Mouse (Mus musculus): ENCODE measurements around the gene Ndst2. TPM values are rescaled to one million over a fixed set of nuclear protein-coding genes. Genes with fewer than 3 reads are reported as not detected.
"Not testable (repeated sequence)": the region's sequence is repeated elsewhere in the genome, so short reads cannot be mapped to it uniquely, and the experiment has no call there.

The Ndst2 gene
- total and polyA plus RNA-seq, 3 experiments, result 37.1 to 54.0 (median 39.5) TPM

GRCm38 (mm10) chr14:20707201-20708190 is 26.9 kb downstream of the Ndst2 start, which contains the start of gene Zswim8 (continued):
- TF ChIP-seq SMC3 (IDR thresholded peaks at IDR 0.05; ENCODE audit: low read depth, low read length) (0 out of 2 replicates have a peak, but pooled peaks have one; percentile 0), ELF1 (IDR thresholded peaks at IDR 0.05; ENCODE audit: low read depth, low read length) (peak; percentile 78), HCFC1 (IDR thresholded peaks at IDR 0.05; ENCODE audit: low read depth, low read length) (peak; percentile 91), POLR2A (IDR thresholded peaks at IDR 0.05; ENCODE audit: control insufficient read depth in 1 of 2, insufficient read depth in 1 of 2, low read depth in 1 of 2, low read length in 2 of 2, poor library complexity in 1 of 2) (peak in 1 of 2 experiments; percentile 83; a peak in 2 of 4 replicates), USF1 (IDR thresholded peaks at IDR 0.05; ENCODE audit: low read depth, low read length) (peak; percentile 81)

GRCm38 (mm10) chr14:20703461-20703860 is 30.9 kb downstream of the Ndst2 start:
- peaks cover 14 to 24% of the 10 kb centered on the region in 2 experiments for H3K4me1 ChIP-seq (ENCODE audit: control insufficient read depth in 1 of 2, insufficient read depth in 2 of 2, low read length in 2 of 2)
- TF ChIP-seq MYC (IDR thresholded peaks at IDR 0.05; ENCODE audit: low read depth, low read length), result 0 out of 2 replicates have a peak, but pooled peaks have one; percentile 5
- peak; percentile 60; the same call in 1 of the 2 replicates for TF ChIP-seq ZNF384 (IDR thresholded peaks at IDR 0.05; ENCODE audit: low read depth, low read length)

GRCm38 (mm10) chr14:20702741-20703381 is 31.5 kb downstream of the Ndst2 start, which contains the start of gene Chchd1:
TSS of gene Chchd1 (plus strand) at chr14:20703006.
- Histone ChIP-seq H3K4me1 (ENCODE audit: control insufficient read depth in 1 of 2, insufficient read depth in 2 of 2, low read length in 2 of 2) (peaks cover 19 to 25% of the 10 kb centered on the region in 2 experiments), H3K9ac (ENCODE audit: control insufficient read depth, low read depth, low read length, poor library complexity, severe bottlenecking) (peak within 1 kb of the TSS; percentile 93), H3K27me3 (ENCODE audit: control insufficient read depth in 1 of 2, insufficient read depth in 2 of 2, low read length in 2 of 2) (no peaks in the 10 kb centered on the region), H3K4me3 (ENCODE audit: control insufficient read depth in 1 of 2, insufficient read depth in 1 of 2, low read depth in 2 of 2, low read length in 2 of 2) (peak within 1 kb of the TSS; percentile 73 to 94), H3K36me3 (ENCODE audit: control insufficient read depth in 1 of 2, insufficient read depth in 2 of 2, low read length in 2 of 2) (peaks cover 0 to 45% of the 10 kb centered on the region in 2 experiments; a peak in 3 of 4 replicates), H3K9me3 (replicated peaks; ENCODE audit: insufficient read depth, low read length) (no peaks in the 10 kb centered on the region), H3K79me2 (ENCODE audit: control insufficient read depth, insufficient read depth, low read length, poor library complexity) (peaks cover 40% of the 10 kb centered on the region), H3K27ac (ENCODE audit: control insufficient read depth, low read depth, low read length) (peak within 1 kb of the TSS; percentile 92)
- DNase-seq (ENCODE audit: low read depth, low spot score), result peak; percentile 90
- TF ChIP-seq MAX (IDR thresholded peaks at IDR 0.05; ENCODE audit: low read length), result peak; percentile 81; the same call in 1 of the 2 replicates
- TF ChIP-seq HCFC1 (IDR thresholded peaks at IDR 0.05; ENCODE audit: low read depth, low read length), result peak; percentile 93
- no peak for TF ChIP-seq JUND (IDR thresholded peaks at IDR 0.05; ENCODE audit: low read depth, low read length)
- TF ChIP-seq POLR2AphosphoS2 (IDR thresholded peaks at IDR 0.05; ENCODE audit: low read length), result peak; percentile 90
- TF ChIP-seq USF1 (IDR thresholded peaks at IDR 0.05; ENCODE audit: low read depth, low read length), result peak; percentile 64
- TF ChIP-seq CTCF (IDR thresholded peaks at IDR 0.05 in 2 of 3, conservative IDR thresholded peaks at IDR 0.05 in 1 of 3; ENCODE audit: control insufficient read depth in 1 of 3, insufficient read depth in 1 of 3, low read depth in 2 of 3, low read length in 3 of 3, poor library complexity in 1 of 3, severe bottlenecking in 1 of 3), result no peak
- 0 out of 2 replicates have a peak, but pooled peaks have one; percentile 65 for TF ChIP-seq MAZ (IDR thresholded peaks at IDR 0.05; ENCODE audit: low read depth, low read length)
- TF ChIP-seq POLR2A (IDR thresholded peaks at IDR 0.05; ENCODE audit: control insufficient read depth in 1 of 2, insufficient read depth in 1 of 2, low read depth in 1 of 2, low read length in 2 of 2, poor library complexity in 1 of 2), result peak; percentile 89 to 93
- TF ChIP-seq MYC (IDR thresholded peaks at IDR 0.05; ENCODE audit: low read depth, low read length), result peak; percentile 87
- 0 out of 2 replicates have a peak, but pooled peaks have one; percentile 41 for TF ChIP-seq MYB (IDR thresholded peaks at IDR 0.05; ENCODE audit: low read depth, low read length)
- peak; percentile 40; the same call in 1 of the 2 replicates for TF ChIP-seq ETS1 (IDR thresholded peaks at IDR 0.05; ENCODE audit: low read depth, low read length)
- TF ChIP-seq MXI1 (IDR thresholded peaks at IDR 0.05; ENCODE audit: low read depth, low read length), result peak; percentile 95
- no peak for TF ChIP-seq GATA1 (IDR thresholded peaks at IDR 0.05; ENCODE audit: low read depth, low read length)
- peak; percentile 95 for TF ChIP-seq SIN3A (IDR thresholded peaks at IDR 0.05; ENCODE audit: low read length)
- TF ChIP-seq E2F4 (IDR thresholded peaks at IDR 0.05; ENCODE audit: borderline replicate concordance, low read depth, low read length), result peak; percentile 76; the same call in 1 of the 2 replicates
- TF ChIP-seq CHD1 (IDR thresholded peaks at IDR 0.05; ENCODE audit: low read depth, low read length), result peak; percentile 48; the same call in 1 of the 2 replicates
- peak; percentile 82 for TF ChIP-seq TCF12 (IDR thresholded peaks at IDR 0.05; ENCODE audit: low read depth, low read length)
- TF ChIP-seq ELF1 (IDR thresholded peaks at IDR 0.05; ENCODE audit: low read depth, low read length), result peak; percentile 81
- no peak for TF ChIP-seq ZC3H11A (IDR thresholded peaks at IDR 0.05; ENCODE audit: low read depth, low read length)
- TF ChIP-seq KAT2A (conservative IDR thresholded peaks at IDR 0.05; ENCODE audit: low read depth, low read length), result peak; percentile 83
- peak; percentile 58 for TF ChIP-seq NRF1 (IDR thresholded peaks at IDR 0.05; ENCODE audit: insufficient read depth, low read depth, low read length, poor library complexity, severe bottlenecking)
- no peak for TF ChIP-seq MAFK (IDR thresholded peaks at IDR 0.05; ENCODE audit: borderline replicate concordance, low read depth, low read length)

More at GRCm38 (mm10) chr14:20703461-20703860, 30.9 kb downstream of the Ndst2 start:
- DNase-seq (ENCODE audit: low read depth, low spot score); H3K27me3 ChIP-seq (ENCODE audit: control insufficient read depth in 1 of 2, insufficient read depth in 2 of 2, low read length in 2 of 2); H3K9me3 ChIP-seq (replicated peaks; ENCODE audit: insufficient read depth, low read length): not testable (repeated sequence)
- Histone ChIP-seq H3K36me3 (ENCODE audit: control insufficient read depth in 1 of 2, insufficient read depth in 2 of 2, low read length in 2 of 2) (peaks cover 0 to 43% of the 10 kb centered on the region in 2 experiments; a peak in 3 of 4 replicates), H3K27ac (ENCODE audit: control insufficient read depth, low read depth, low read length) (peak overlapping the region; percentile 92), H3K4me3 (ENCODE audit: control insufficient read depth in 1 of 2, insufficient read depth in 1 of 2, low read depth in 2 of 2, low read length in 2 of 2) (peak overlapping the region; percentile 73 to 94), H3K9ac (ENCODE audit: control insufficient read depth, low read depth, low read length, poor library complexity, severe bottlenecking) (peak overlapping the region; percentile 93), H3K79me2 (ENCODE audit: control insufficient read depth, insufficient read depth, low read length, poor library complexity) (peaks cover 45% of the 10 kb centered on the region)
